Mouse (Mus musculus): ENCODE data around the gene Kirrel3.

Gene Kirrel3

GRCm38 (mm10) chr9:34825089-34825400 is 339.4 kb downstream of the Kirrel3 start:
- no peak for DNase-seq (ENCODE audit: low read depth, low spot score)

- no peak for DNase-seq (ENCODE audit: low read depth, low spot score)
These were observed 339.8 kb downstream of the Kirrel3 start for GRCm38 (mm10) chr9:34825402-34826008.

DNA sequence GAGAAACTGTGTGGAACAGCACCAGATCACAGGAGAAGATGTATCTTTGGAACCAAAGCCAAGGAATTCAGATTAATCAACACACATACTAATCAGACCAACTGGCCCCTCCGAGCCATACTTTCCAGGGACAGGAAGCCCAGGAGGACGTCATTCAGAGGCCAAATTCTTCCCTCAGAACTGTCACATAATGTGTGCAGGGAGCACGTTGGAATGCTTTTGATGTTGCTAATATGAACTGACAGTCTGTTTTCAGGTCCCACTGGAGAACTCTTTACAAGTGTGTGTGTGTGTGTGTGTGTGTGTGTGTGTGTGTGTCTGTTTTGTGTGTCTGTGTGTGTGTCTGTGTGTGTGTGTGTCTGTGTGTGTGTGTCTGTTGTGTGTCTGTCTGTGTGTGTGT is 345.0 kb downstream of the Kirrel3 start:
- DNase-seq (ENCODE audit: low read depth, low spot score): no peak

DNA sequence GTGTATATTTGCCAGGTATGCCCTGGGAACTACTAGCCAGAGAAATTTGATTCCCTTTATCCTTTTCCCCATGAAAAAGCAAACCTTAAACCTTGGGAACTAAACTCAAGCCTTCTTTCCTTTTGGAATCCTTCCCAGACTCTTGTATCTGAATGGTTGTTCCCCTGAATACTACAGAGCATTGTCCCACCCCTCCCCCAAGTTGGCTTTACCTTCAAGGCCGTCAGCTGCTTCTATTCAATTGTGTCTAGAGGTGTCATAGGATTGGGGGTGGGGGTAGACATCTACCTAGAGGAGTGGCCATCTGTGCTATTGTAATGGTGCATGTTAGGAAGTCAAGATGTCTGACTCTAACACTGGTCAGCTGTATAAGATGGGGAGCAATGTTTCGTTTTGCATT is 351.1 kb downstream of the Kirrel3 start:
- DNase-seq (ENCODE audit: low read depth, low spot score): no peak

DNA sequence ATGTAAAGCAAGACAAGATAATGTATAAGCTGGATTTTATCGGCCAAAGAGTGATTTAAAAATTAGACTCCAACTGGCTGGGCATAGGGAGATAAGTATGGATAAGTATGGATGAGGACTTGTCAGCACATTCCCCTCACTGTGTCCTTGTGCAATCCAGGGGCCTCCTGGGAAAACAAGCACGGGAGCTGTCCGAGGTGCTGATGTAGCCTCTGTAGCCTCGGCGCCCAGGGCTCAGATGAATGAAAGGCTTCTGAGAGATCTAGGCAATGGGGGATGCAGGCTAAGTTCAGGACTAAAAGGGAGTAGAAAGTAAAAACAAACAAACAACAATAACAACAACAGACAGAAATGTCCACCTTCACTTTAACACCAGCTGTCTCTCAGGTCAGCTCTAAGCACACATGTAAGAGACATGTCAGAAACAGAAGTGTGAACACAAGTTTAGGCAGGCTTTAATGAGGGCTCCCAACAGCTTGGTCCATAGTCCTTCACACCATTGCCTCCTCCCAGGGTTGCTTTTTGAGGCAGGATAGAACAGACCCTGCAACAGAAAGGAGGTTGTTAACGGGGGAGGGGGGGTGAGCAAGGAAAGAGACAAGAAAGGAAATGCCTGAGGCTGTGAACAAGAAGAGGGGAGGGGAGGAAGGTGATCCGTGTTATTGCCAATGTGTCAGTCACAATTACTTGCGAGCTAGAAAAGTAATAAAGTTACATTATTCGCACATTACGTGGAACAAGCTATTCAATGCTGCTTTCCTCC is 352.2 kb downstream of the Kirrel3 start:
- no peak for DNase-seq (ENCODE audit: low read depth, low spot score)

DNA sequence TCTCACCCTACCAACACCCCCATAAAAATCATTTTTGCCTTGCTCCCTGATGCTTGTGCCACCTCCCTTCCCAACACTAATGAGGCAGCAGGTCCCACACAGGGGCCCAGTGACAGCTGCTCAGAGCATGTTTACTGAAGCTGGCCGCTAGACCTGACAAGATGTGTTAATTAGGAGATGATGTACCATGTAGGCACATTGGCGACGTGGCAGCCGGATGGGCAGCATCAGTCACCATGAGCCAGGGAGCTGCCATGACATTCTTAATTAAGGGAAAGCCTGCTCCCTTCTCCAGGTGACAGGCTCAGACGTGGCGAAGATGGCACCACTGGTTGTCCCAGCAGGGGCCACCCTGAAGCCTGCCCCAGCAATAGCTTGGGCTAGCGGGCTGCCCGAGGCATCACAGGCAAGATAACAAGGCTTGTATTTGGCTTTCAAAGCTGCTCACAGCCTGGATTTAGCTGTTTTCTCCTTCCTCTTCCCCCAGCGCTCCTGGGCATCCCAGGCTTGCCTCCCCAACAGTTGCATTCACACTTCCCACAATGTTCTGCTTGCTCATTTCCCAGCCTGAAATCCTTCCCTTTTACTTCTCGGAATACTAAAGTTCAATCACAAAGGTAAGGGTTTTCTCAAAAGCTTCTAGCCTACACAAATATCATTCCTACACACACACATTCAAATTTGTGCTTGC is 357.7 kb downstream of the Kirrel3 start:
- DNase-seq (ENCODE audit: low read depth, low spot score): no peak

DNA sequence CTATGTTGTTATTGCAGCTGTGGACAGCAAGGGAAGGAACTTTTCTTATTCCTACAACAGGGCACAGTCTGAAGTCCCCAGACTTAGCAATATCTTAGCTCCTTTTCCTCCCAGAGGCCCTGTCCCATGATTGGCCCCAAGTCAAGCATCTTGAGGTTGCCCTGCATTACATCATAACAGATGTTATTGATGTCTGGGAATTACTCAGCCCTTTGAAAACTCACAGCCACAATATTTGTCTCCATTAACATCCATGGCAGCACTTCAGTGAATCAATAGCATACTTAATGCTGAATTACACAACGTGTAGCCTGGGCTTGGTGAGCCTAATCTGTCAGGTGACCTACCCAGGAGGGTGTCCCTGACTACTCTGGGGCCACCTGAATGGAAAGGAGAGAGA is 360.7 kb downstream of the Kirrel3 start:
- no peak for DNase-seq (ENCODE audit: low read depth, low spot score)

GRCm38 (mm10) chr9:34847664-34848063 is 362.0 kb downstream of the Kirrel3 start:
- no peak for DNase-seq (ENCODE audit: low read depth, low spot score)

- no peak for DNase-seq (ENCODE audit: low read depth, low spot score)
These were observed 365.4 kb downstream of the Kirrel3 start for GRCm38 (mm10) chr9:34851136-34851535.

DNA sequence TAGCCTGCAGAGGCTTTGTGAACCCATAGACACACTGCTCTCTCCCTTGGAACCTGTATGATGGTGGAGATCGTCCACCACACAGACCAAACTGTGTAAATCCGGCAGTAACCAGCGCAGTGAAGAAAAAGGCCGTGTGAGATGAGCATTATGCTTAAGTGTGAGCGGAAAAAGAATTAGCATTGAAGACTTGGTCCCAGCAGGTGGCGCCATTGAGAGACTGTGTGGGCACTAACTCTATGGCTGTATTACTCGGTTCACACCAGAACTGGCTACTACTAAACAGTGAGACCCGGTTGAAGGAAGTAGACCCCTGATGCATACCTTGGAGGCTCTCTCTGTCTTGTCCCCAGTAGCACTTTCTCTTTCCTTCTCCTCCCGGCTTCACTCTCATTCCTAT is 371.9 kb downstream of the Kirrel3 start:
- peak; percentile 3 for DNase-seq (ENCODE audit: low read depth, low spot score)

DNA sequence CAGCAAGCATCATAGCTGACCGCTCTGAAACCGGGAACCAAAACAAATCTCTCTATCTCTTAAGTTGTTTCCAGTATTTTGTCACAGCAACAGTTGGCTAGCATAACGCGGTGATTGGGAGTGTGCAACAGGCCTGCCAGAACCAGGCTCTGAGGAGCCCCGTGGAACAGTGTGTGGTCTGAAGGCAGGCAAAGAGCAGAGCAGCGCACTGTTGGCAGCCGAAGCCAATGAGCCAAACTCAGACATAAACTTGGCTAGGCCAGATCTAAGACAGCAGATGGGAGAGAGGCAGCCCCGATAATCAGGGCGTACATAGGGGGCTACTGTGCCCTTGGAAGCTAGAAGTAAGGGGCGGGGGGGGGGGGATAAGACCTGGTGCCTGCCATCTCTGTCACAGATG is 372.4 kb downstream of the Kirrel3 start:
- DNase-seq (ENCODE audit: low read depth, low spot score): no peak

DNA sequence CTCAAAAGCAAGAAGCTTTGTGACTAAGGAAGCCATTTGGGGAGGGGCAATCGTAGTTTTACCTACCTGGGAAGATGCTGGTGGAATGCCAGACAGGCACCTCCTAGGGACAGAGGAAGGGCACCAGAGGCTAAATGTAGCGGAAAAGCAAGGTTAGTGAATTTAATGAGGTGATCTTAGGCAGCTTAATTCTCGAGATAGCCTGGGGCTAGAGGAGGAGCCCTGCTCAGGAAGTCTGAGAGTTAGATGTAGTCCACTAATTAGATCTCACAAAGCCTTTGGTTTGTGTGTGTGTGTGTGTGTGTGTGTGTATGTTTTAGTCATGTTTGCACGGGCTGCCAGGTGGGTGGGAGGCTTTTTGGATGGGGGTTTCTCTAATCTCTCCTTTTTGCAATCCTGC is 375.2 kb downstream of the Kirrel3 start:
- no peak for DNase-seq (ENCODE audit: low read depth, low spot score)

DNA sequence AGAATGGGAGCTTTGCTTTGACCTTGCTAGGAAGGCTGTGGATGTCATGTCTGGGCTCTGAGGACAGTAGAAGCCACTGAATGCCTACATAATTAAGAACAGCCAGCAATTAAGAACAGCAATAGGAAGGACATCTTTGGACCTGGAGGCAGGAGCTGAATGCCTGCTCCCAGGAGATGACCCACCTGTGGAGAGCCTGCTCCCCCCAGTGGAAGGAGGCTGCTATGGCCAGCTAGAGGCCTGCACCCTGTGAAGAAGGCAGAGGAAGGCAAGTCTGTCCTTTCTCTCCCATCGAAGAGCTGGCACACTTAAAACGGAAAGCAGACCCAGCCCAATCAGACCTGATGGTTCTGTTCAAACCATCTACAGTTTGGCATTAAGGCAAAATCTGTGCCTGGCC is 376.1 kb downstream of the Kirrel3 start:
- no peak for DNase-seq (ENCODE audit: low read depth, low spot score)

DNA sequence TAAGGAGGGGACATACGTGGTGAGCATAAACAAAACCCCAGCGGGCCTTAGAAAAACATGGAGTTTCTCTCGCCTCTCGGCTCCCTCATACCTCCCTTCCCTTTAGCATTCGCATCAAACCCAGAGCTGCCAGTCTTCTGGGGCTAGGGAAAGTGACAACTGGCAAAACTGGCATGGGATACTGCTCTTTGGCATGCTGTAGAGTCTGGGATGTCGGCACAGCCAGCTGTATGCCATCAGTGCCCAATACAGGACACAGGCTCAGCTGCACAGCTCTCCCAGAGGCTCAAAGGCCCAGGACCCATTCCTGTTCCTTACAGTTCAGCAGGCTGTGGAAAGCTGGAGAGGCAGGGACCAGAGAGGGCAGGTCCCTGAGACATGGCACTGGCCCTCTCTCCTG is 379.9 kb downstream of the Kirrel3 start:
- no peak for DNase-seq (ENCODE audit: low read depth, low spot score)

GRCm38 (mm10) chr9:34871316-34871966 is 385.7 kb downstream of the Kirrel3 start:
- DNase-seq (ENCODE audit: low read depth, low spot score): no peak

DNA sequence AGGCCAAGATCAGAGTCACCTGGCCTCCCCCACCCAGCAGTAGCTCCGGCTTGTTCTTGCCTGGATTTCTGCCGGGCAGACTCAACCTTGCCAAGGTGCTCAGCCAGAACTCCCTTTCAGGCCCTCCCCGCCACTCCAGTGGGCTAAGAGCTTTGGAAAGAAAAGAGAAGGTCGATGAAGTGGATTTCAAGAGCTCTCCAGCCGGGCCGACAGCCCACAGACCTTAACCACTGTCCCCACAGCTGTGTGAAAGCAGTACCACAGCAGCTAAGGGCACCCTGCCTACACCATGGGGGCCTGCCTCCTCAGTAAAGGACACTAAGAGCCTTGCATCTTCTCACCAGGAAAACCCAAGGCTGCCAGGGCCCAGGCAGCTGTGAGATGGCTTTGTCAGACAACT is 389.5 kb downstream of the Kirrel3 start:
- no peak for DNase-seq (ENCODE audit: low read depth, low spot score)

- no peak for DNase-seq (ENCODE audit: low read depth, low spot score)
These were observed 391.5 kb downstream of the Kirrel3 start for GRCm38 (mm10) chr9:34877186-34877585.

- no peak for DNase-seq (ENCODE audit: low read depth, low spot score)
These were observed 392.1 kb downstream of the Kirrel3 start for GRCm38 (mm10) chr9:34877799-34878198.

GRCm38 (mm10) chr9:34881750-34882149 is 396.1 kb downstream of the Kirrel3 start:
- no peak for DNase-seq (ENCODE audit: low read depth, low spot score)

DNA sequence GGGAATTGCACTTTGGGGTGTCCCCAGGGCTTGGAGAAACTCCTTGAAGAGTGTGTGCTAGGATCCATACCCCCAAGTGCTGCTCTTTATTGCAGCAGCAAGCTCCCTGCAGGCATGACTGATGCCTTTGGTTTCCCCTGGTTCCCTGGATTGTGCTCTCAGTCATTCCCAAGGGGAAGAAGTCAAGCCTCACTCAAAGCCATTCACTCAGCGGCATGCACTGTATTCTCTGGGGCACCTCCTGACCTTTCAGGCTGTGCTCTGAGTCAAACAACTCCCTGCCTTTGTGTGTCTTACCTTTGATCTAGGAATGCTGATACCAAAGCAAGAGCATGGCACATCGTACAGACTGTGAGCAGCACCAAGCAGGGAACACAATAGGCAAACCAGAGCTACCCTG is 396.5 kb downstream of the Kirrel3 start:
- DNase-seq (ENCODE audit: low read depth, low spot score): no peak

DNA sequence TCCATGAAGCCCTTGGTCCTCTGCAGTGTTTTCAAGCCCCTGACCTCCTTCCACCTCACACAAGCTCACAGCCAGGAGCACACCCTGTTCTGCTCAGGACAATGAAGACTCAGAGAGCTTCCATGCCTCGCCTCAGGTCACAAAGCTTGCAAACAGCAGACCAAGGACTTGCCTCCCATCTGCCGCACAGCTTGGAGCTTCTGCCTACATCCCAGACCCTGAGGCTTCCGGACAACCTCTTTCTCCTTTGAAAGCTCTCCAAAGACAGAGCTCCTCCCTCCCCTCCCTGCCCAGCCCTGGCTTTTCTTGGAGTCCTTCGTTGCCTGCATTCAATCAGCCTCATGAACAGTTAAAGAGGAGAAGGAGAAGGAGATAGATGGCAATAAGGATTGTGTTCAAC is 397.4 kb downstream of the Kirrel3 start:
- no peak for DNase-seq (ENCODE audit: low read depth, low spot score)

DNA sequence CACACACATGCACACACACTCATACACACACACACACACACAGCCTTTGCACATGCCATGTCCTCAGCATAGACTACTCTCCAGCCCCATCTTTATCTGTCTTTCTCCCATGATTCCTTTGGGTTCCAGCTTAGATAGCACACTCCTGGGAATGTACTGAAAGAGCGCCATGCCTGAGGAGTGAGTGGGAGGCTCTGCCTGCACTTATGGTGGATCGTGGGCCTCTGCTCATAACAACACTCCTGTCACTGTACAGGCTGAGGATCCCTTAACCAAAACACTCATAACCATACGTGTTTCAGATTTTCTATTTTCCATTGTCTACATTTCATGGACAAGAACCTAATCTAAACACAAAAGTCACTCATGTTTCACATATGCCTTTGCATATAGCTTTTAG is 398.6 kb downstream of the Kirrel3 start:
- DNase-seq (ENCODE audit: low read depth, low spot score): no peak

DNA sequence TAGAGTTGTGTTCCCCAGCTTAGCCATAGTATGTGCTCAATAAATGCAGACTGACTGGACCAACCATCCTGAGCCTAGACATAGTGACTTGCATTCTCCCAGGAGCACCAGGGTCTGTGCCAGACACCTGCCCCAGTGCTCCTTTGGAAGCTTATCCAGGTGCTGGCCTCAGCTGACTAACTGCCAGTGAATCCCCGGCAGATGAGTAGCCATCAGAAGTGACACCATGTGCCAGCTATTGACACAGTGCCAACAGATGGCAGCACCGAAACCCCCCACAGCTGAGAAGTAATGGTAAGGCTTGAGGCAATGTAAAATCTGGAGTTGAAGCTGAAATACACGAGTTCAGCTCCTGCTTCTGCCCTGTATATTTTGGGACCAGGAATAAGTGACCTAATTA is 399.2 kb downstream of the Kirrel3 start:
- DNase-seq (ENCODE audit: low read depth, low spot score): no peak
